24 mouse cellular contexts compared by ENCODE assay signal in the genomic region with DNA sequence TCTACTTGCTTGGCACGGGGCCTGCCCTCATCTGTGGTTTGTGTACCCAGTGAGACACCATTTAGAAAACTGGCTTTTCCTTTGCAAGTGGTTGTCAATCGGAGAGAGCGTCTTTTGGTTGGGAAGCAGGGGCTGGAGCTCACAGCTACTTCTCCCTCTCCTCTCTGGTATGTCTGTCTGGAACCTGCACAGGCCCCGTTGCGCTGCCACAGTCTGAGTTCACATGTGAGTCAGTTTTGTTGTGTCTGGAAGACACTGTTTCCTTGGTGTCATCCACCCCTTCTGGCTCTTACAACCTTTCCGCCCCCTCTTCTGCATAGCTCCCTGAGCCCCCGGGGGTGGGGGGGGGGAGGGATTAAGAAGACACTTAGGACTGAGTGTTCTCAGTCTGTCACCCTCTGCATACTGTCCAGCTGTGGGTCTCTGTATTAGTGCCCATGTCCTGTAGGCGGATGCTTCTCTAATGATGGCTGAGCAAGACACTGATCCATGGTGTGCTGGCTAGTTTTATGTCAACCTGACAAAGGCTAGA. TPM values are rescaled to one million over a fixed set of nuclear protein-coding genes. Genes with fewer than 3 reads are reported as not detected.
DNase-seq lines count a peak whose midpoint lies in the region; ATAC-seq and TF ChIP-seq lines count a peak whose summit lies in the region.
"Had no signal": no experiment of that assay in that cellular context is flagged by ENCODE, and none has a peak within 500 bp of the region (broad histone marks: within the 10 kb centered on the region; RNA-seq: fewer than 3 reads in every experiment).

No protein-coding gene starts in this region.

- no peak overlapping the region for H3K27ac ChIP-seq in lung, postnatal 0 days (ENCODE audit: low read length)
- 0 out of 2 replicates have a peak overlapping the region, but pooled peaks have one; percentile 13 for H3K27ac ChIP-seq in brown adipose tissue, adult 24 weeks (replicated peaks; ENCODE audit: low read depth, low read length)
- no peak overlapping the region for H3K27ac ChIP-seq in stomach, postnatal 0 days (replicated peaks)
- no peak overlapping the region for H3K27ac ChIP-seq in intestine, embryonic 16.5 days (ENCODE audit: low read length)
- H3K27ac ChIP-seq: embryonic facial prominence, embryonic 10.5 days; heart, embryonic 10.5 days; hindbrain, embryonic 13.5 days; hindbrain, postnatal 0 days had no signal

- TF ChIP-seq POLR2A in lung, adult 2 months (IDR thresholded peaks at IDR 0.05; ENCODE audit: borderline replicate concordance, extremely low read depth, low read depth, low read length) = no peak

- no peak overlapping the region for H3K9ac ChIP-seq in lung, postnatal 0 days (replicated peaks; ENCODE audit: low read depth)
- H3K9ac ChIP-seq in stomach, postnatal 0 days (ENCODE audit: low read length) = no peak overlapping the region
- no peak overlapping the region for H3K9ac ChIP-seq in intestine, embryonic 16.5 days (ENCODE audit: low read depth, low read length)
- H3K9ac ChIP-seq: forebrain, postnatal 0 days; hindbrain, embryonic 13.5 days had no signal

- H3K27me3 ChIP-seq in lung, postnatal 0 days (replicated peaks; ENCODE audit: insufficient read depth, low read length) = no peaks in the 10 kb centered on the region
- H3K27me3 ChIP-seq in stomach, postnatal 0 days (ENCODE audit: control insufficient read depth, insufficient read depth, low read length) = no peaks in the 10 kb centered on the region
- no peaks in the 10 kb centered on the region for H3K27me3 ChIP-seq in intestine, embryonic 16.5 days (replicated peaks; ENCODE audit: control insufficient read depth, insufficient read depth, low read length)
- H3K27me3 ChIP-seq: hindbrain, embryonic 13.5 days had no signal

- DNase-seq in lung, postnatal 0 days (ENCODE audit: low spot score) = no peak
- DNase-seq in lung, adult 2 months = no peak
- peak; percentile 41 for DNase-seq in 3T3-L1 (ENCODE audit: low read depth, low spot score)
- no peak for DNase-seq in stomach, postnatal 0 days (ENCODE audit: low spot score)
- no peak for DNase-seq in kidney, postnatal 4 days
- DNase-seq: adrenal gland, postnatal 14 days; B cell, adult 2 months; cerebellum, adult 18-20 months; cerebellum, postnatal 10 days; forebrain, postnatal 0 days; gastrocnemius, adult 2 months; gastrocnemius, postnatal 25 days; heart, postnatal 10 days; heart, postnatal 4 days had no signal

- TF ChIP-seq EP300 in lung, postnatal 0 days (IDR thresholded peaks at IDR 0.05) = no peak
- no peak for TF ChIP-seq EP300 in stomach, postnatal 0 days (optimal IDR thresholded peaks at IDR 0.05)

- no peaks in the 10 kb centered on the region; the same call in 1 of the 2 replicates for H3K36me3 ChIP-seq in lung, postnatal 0 days (ENCODE audit: insufficient read depth, low read length)
- H3K36me3 ChIP-seq in stomach, postnatal 0 days (ENCODE audit: control insufficient read depth, insufficient read depth, low read length) = peaks cover 3% of the 10 kb centered on the region; the same call in 1 of the 2 replicates
- H3K36me3 ChIP-seq in intestine, embryonic 16.5 days (ENCODE audit: control insufficient read depth, insufficient read depth, low read length) = peaks cover 2% of the 10 kb centered on the region; the same call in 1 of the 2 replicates

- TF ChIP-seq CTCF in lung, postnatal 0 days (IDR thresholded peaks at IDR 0.05) = no peak
- TF ChIP-seq CTCF in lung, adult 2 months (IDR thresholded peaks at IDR 0.05; ENCODE audit: insufficient read depth, low read length) = no peak
- TF ChIP-seq CTCF in stomach, postnatal 0 days (IDR thresholded peaks at IDR 0.05; ENCODE audit: low read depth) = no peak

- ATAC-seq in lung, postnatal 0 days = peak; percentile 43; the same call in 1 of the 2 replicates
- 0 out of 2 replicates have a peak, but pooled peaks have one; percentile 52 for ATAC-seq in stomach, postnatal 0 days (ENCODE audit: low FRiP score, low TSS enrichment)
- no peak for ATAC-seq in intestine, embryonic 16.5 days
- ATAC-seq: activated CD4-positive, CD25-positive, alpha-beta regulatory T cell, adult 4 months; CD4-positive, CD25-positive, alpha-beta regulatory T cell, adult 4 months; forebrain, postnatal 0 days; hindbrain, postnatal 0 days had no signal

- no peak overlapping the region for H3K4me2 ChIP-seq in lung, postnatal 0 days (replicated peaks; ENCODE audit: low read depth, low read length)
- no peak overlapping the region for H3K4me2 ChIP-seq in stomach, postnatal 0 days (replicated peaks; ENCODE audit: low read depth)
- H3K4me2 ChIP-seq in intestine, embryonic 16.5 days (ENCODE audit: low read depth, low read length) = no peak overlapping the region
- H3K4me2 ChIP-seq: hindbrain, embryonic 13.5 days had no signal

- no peaks in the 10 kb centered on the region for H3K4me1 ChIP-seq in lung, postnatal 0 days (ENCODE audit: insufficient read depth, low read depth, low read length)
- peaks cover 16% of the 10 kb centered on the region for H3K4me1 ChIP-seq in lung, adult 2 months (ENCODE audit: control insufficient read depth, insufficient read depth, low read length)
- H3K4me1 ChIP-seq in brown adipose tissue, adult 24 weeks (ENCODE audit: control insufficient read depth, insufficient read depth, insufficient read length, low read length) = peaks cover 26% of the 10 kb centered on the region
- no peaks in the 10 kb centered on the region; the same call in 1 of the 2 replicates for H3K4me1 ChIP-seq in stomach, postnatal 0 days (replicated peaks; ENCODE audit: control insufficient read depth, insufficient read depth)
- 0 out of 2 replicates have a peak, but pooled peaks cover 6% of the 10 kb centered on the region for H3K4me1 ChIP-seq in intestine, embryonic 16.5 days (ENCODE audit: control insufficient read depth, insufficient read depth, low read length)
- H3K4me1 ChIP-seq: embryonic facial prominence, embryonic 10.5 days; heart, embryonic 10.5 days had no signal

- no peak overlapping the region for H3K4me3 ChIP-seq in lung, postnatal 0 days (ENCODE audit: low read depth, low read length)
- H3K4me3 ChIP-seq in lung, adult 2 months (replicated peaks; ENCODE audit: extremely low read depth, low read depth, low read length) = no peak overlapping the region
- no peak overlapping the region for H3K4me3 ChIP-seq in brown adipose tissue, adult 24 weeks (ENCODE audit: insufficient read depth, low read depth, low read length)
- H3K4me3 ChIP-seq in stomach, postnatal 0 days (ENCODE audit: low read depth, low read length) = no peak overlapping the region
- H3K4me3 ChIP-seq in intestine, embryonic 16.5 days (ENCODE audit: low read length) = no peak overlapping the region
- H3K4me3 ChIP-seq: embryonic facial prominence, embryonic 10.5 days; erythroblast, embryonic 14.5 days; gastrocnemius, adult 2 months; heart, embryonic 10.5 days; hindbrain, embryonic 13.5 days had no signal

- no peaks in the 10 kb centered on the region for H3K9me3 ChIP-seq in lung, postnatal 0 days (ENCODE audit: low read length)
- H3K9me3 ChIP-seq in stomach, postnatal 0 days (ENCODE audit: control insufficient read depth, low read length) = no peaks in the 10 kb centered on the region
- no peaks in the 10 kb centered on the region for H3K9me3 ChIP-seq in intestine, embryonic 16.5 days (ENCODE audit: control insufficient read depth, low read length)
- H3K9me3 ChIP-seq: embryonic facial prominence, embryonic 10.5 days; G1E; heart, embryonic 10.5 days; hindbrain, embryonic 13.5 days had no signal

- 87% methylated on average over 8 of the region's 8 CpGs for WGBS in lung, postnatal 0 days
- WGBS in lung, adult 2 months = 63% methylated on average over 8 of the region's 8 CpGs
- WGBS in stomach, postnatal 0 days = 86% methylated on average over 8 of the region's 8 CpGs
- 91% methylated on average over 8 of the region's 8 CpGs for WGBS in intestine, embryonic 16.5 days

RNA-seq across cellular contexts. Expression of gene Tmod3, which starts 25.0 kb away (rescaled TPM):
- polyA plus RNA-seq in lung, postnatal 0 days (2015; fragmentation: Nextera tagmentation; extraction: Ambion mirVana) = 183 and 213 TPM in 2 replicates
- 30.9 and 46.5 TPM in 2 replicates for polyA plus RNA-seq in lung, adult 2 months (2012; rRNA removed)
- 27.3 and 29.6 TPM in 2 replicates for polyA plus RNA-seq in brown adipose tissue, adult 24 weeks (2012; ENCODE audit: insufficient read depth, insufficient read length, missing spikeins)
- 109 and 111 TPM in 2 replicates for polyA plus RNA-seq in stomach, postnatal 0 days (2015; fragmentation: Nextera tagmentation; extraction: Ambion mirVana)
- 102 and 104 TPM in 2 replicates for polyA plus RNA-seq in intestine, embryonic 16.5 days (2015; fragmentation: Nextera tagmentation; extraction: Ambion mirVana)
